Mouse (Mus musculus): ENCODE measurements around the gene D10Wsu102e. TPM values are rescaled to one million over a fixed set of nuclear protein-coding genes. Genes with fewer than 3 reads are reported as not detected.

Gene D10Wsu102e
- total RNA-seq, 1 experiment from 2014 or later: 1.2 TPM

Other genes starting within 250 kb of the D10Wsu102e start
- 3.7 and 5.6 TPM in 2 replicates for gene Slc41a2, start 22.3 kb upstream of the D10Wsu102e start, total RNA-seq (2021)
- gene Aldh1l2, start 173.9 kb downstream of the D10Wsu102e start, total RNA-seq (2021): 0.88 and 1.0 TPM in 2 replicates
- 26.5 and 29.9 TPM in 2 replicates for gene Washc4, start 183.5 kb downstream of the D10Wsu102e start, total RNA-seq (2021)